Mouse (Mus musculus): ENCODE measurements around the gene Cd81.

DNA sequence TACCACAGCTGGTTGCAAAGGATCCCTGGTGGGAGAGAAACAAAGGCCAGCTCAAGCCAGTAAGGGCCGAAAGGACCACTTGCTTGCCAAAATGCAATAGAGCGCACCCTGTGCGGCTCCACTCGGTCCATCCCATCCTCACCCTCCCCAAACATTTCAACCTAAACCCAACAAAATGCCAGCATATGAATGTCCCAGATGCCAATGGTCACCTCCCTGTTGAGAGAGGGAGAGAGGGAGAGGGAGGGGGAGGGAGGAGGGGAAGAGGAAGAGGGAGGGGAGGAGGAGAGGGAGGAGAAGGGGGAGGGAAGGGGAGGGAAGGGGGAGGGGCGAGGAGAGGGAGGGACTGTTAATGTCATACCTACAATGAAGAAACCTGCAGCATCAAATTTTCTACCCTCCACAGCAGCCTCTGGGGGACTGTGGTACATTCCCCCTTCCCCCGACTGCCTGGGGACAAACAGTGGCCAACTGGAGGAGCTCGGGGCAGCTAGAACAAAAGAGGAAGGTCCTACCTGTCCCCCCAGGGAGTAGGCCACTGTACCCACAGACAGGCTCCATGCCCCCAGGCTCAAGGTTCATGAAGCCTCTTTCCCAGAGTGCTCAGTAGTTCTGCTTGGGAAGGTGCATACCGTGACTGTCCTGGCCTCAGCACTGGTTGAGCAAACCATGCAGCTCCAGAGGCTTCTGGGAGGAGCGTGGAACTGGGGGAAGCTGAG lies 36.0 kb upstream of the Cd81 start:
- no peak for TF ChIP-seq EP300 (IDR thresholded peaks at IDR 0.05; ENCODE audit: low read depth)
- TF ChIP-seq CTCF (IDR thresholded peaks at IDR 0.05; ENCODE audit: low read depth) = no peak
